Comparison of ENCODE assay signal across 26 mouse cellular contexts in genomic region chr16:94301194-94301593, GRCm38 (mm10). TPM values are rescaled to one million over a fixed set of nuclear protein-coding genes. Genes with fewer than 3 reads are reported as not detected.
DNase-seq lines count a peak whose midpoint lies in the region; ATAC-seq and TF ChIP-seq lines count a peak whose summit lies in the region.
"Had no signal": no experiment of that assay in that cellular context is flagged by ENCODE, and none has a peak within 500 bp of the region (broad histone marks: within the 10 kb centered on the region; RNA-seq: fewer than 3 reads in every experiment).

No protein-coding gene starts in this region.

- no peaks in the 10 kb centered on the region; the same call in 1 of the 2 replicates for H3K4me1 ChIP-seq in liver, embryonic 16.5 days (ENCODE audit: control insufficient read depth, low read depth, low read length)
- H3K4me1 ChIP-seq in liver, embryonic 11.5 days (replicated peaks; ENCODE audit: control insufficient read depth, insufficient read depth, low read length) = peaks cover 5% of the 10 kb centered on the region
- H3K4me1 ChIP-seq in midbrain, embryonic 11.5 days (ENCODE audit: control insufficient read depth, insufficient read depth, low read length) = peaks cover 7% of the 10 kb centered on the region
- H3K4me1 ChIP-seq in midbrain, embryonic 14.5 days (ENCODE audit: control insufficient read depth, insufficient read depth, low read length) = peaks cover 13% of the 10 kb centered on the region

- no peaks in the 10 kb centered on the region for H3K9me3 ChIP-seq in liver, embryonic 16.5 days (replicated peaks; ENCODE audit: control insufficient read depth, low read length)
- H3K9me3 ChIP-seq in liver, embryonic 11.5 days (ENCODE audit: control insufficient read depth, low read length) = no peaks in the 10 kb centered on the region
- peaks cover 4% of the 10 kb centered on the region; the same call in 1 of the 2 replicates for H3K9me3 ChIP-seq in midbrain, embryonic 11.5 days (ENCODE audit: control insufficient read depth, low read length)
- H3K9me3 ChIP-seq in midbrain, embryonic 14.5 days (ENCODE audit: control insufficient read depth, low read length) = no peaks in the 10 kb centered on the region
- H3K9me3 ChIP-seq: embryonic facial prominence, embryonic 15.5 days; forebrain, embryonic 15.5 days had no signal

- no peak overlapping the region for H3K4me3 ChIP-seq in gastrocnemius, adult 2 months
- H3K4me3 ChIP-seq in liver, embryonic 16.5 days (ENCODE audit: low read depth, low read length) = no peak overlapping the region
- no peak overlapping the region for H3K4me3 ChIP-seq in liver, embryonic 11.5 days (ENCODE audit: low read depth, low read length)
- no peak overlapping the region for H3K4me3 ChIP-seq in midbrain, embryonic 11.5 days (ENCODE audit: low read depth, low read length)
- no peak overlapping the region for H3K4me3 ChIP-seq in midbrain, embryonic 14.5 days (replicated peaks; ENCODE audit: low read depth, low read length)
- H3K4me3 ChIP-seq: embryonic facial prominence, embryonic 13.5 days; embryonic facial prominence, embryonic 15.5 days; erythroblast, embryonic 14.5 days; forebrain, embryonic 13.5 days; forebrain, embryonic 15.5 days had no signal

- no peaks in the 10 kb centered on the region for H3K36me3 ChIP-seq in liver, embryonic 16.5 days (ENCODE audit: control insufficient read depth, insufficient read depth)
- H3K36me3 ChIP-seq in liver, embryonic 11.5 days (ENCODE audit: control insufficient read depth, insufficient read depth, low read length) = no peaks in the 10 kb centered on the region
- H3K36me3 ChIP-seq in midbrain, embryonic 11.5 days (ENCODE audit: control insufficient read depth, insufficient read depth, low read length) = no peaks in the 10 kb centered on the region
- no peaks in the 10 kb centered on the region for H3K36me3 ChIP-seq in midbrain, embryonic 14.5 days (ENCODE audit: control insufficient read depth, insufficient read depth, low read length)
- H3K36me3 ChIP-seq: embryonic facial prominence, embryonic 13.5 days; embryonic facial prominence, embryonic 15.5 days; forebrain, embryonic 15.5 days; G1E had no signal

- 54% methylated on average over 4 of the region's 4 CpGs for WGBS in liver, embryonic 16.5 days (ENCODE audit: insufficient replicate concordance)
- 79% methylated on average over 4 of the region's 4 CpGs for WGBS in liver, embryonic 11.5 days
- WGBS in midbrain, embryonic 11.5 days = 93% methylated on average over 4 of the region's 4 CpGs
- WGBS in midbrain, embryonic 14.5 days = 95% methylated on average over 4 of the region's 4 CpGs

- no peak overlapping the region for H3K9ac ChIP-seq in liver, embryonic 16.5 days (ENCODE audit: low read depth, low read length)
- H3K9ac ChIP-seq in liver, embryonic 11.5 days (ENCODE audit: low read depth, low read length) = no peak overlapping the region
- no peak overlapping the region for H3K9ac ChIP-seq in midbrain, embryonic 11.5 days (ENCODE audit: low read length)
- H3K9ac ChIP-seq in midbrain, embryonic 14.5 days (replicated peaks; ENCODE audit: low read length) = no peak overlapping the region
- H3K9ac ChIP-seq: embryonic facial prominence, embryonic 13.5 days; embryonic facial prominence, embryonic 15.5 days; forebrain, embryonic 13.5 days; forebrain, embryonic 15.5 days had no signal

- no peak overlapping the region for H3K4me2 ChIP-seq in liver, embryonic 16.5 days (ENCODE audit: low read depth, low read length)
- no peak overlapping the region for H3K4me2 ChIP-seq in liver, embryonic 11.5 days
- H3K4me2 ChIP-seq in midbrain, embryonic 11.5 days = no peak overlapping the region
- no peak overlapping the region for H3K4me2 ChIP-seq in midbrain, embryonic 14.5 days (ENCODE audit: low read length)
- H3K4me2 ChIP-seq: embryonic facial prominence, embryonic 13.5 days; embryonic facial prominence, embryonic 15.5 days; forebrain, embryonic 13.5 days; forebrain, embryonic 15.5 days had no signal

- peak overlapping the region; percentile 92; the same call in 1 of the 2 replicates for H3K27ac ChIP-seq in gastrocnemius, adult 2 months
- no peak overlapping the region for H3K27ac ChIP-seq in liver, embryonic 16.5 days (ENCODE audit: low read length)
- H3K27ac ChIP-seq in liver, embryonic 11.5 days (ENCODE audit: low read depth, low read length) = no peak overlapping the region
- H3K27ac ChIP-seq in midbrain, embryonic 11.5 days (ENCODE audit: low read depth, low read length) = no peak overlapping the region
- H3K27ac ChIP-seq in midbrain, embryonic 14.5 days (replicated peaks; ENCODE audit: low read depth, low read length) = no peak overlapping the region
- H3K27ac ChIP-seq: embryonic facial prominence, embryonic 13.5 days; embryonic facial prominence, embryonic 15.5 days; forebrain, embryonic 13.5 days; forebrain, embryonic 15.5 days had no signal

- peaks cover 16% of the 10 kb centered on the region for H3K27me3 ChIP-seq in liver, embryonic 16.5 days (ENCODE audit: control insufficient read depth, insufficient read depth, low read depth, low read length)
- peaks cover 11% of the 10 kb centered on the region for H3K27me3 ChIP-seq in liver, embryonic 11.5 days (replicated peaks; ENCODE audit: control insufficient read depth, insufficient read depth, low read length)
- H3K27me3 ChIP-seq in midbrain, embryonic 11.5 days (ENCODE audit: control insufficient read depth, insufficient read depth, low read length) = peaks cover 5% of the 10 kb centered on the region; the same call in 1 of the 2 replicates
- no peaks in the 10 kb centered on the region for H3K27me3 ChIP-seq in midbrain, embryonic 14.5 days (ENCODE audit: control insufficient read depth, insufficient read depth, low read length)
- H3K27me3 ChIP-seq: CH12.LX; embryonic facial prominence, embryonic 15.5 days; forebrain, embryonic 15.5 days; Patski had no signal

- intact Hi-C loops in gastrocnemius, adult 2 months (cut with DNase I) = loop anchor here (2.0 kb wide), 1 partner anchor 34 kb away; no protein-coding TSS in a partner anchor

- no peak for TF ChIP-seq CTCF in gastrocnemius, adult 2 months (IDR thresholded peaks at IDR 0.05)

- no peak for DNase-seq in gastrocnemius, adult 2 months
- DNase-seq in gastrocnemius, adult 18-20 months (ENCODE audit: low spot score) = no peak
- DNase-seq in liver, embryonic 11.5 days (ENCODE audit: low spot score) = no peak
- peak; percentile 44 for DNase-seq in midbrain, embryonic 11.5 days (ENCODE audit: low spot score, missing footprints)
- no peak for DNase-seq in midbrain, embryonic 14.5 days
- no peak for DNase-seq in urinary bladder, postnatal 36 days (ENCODE audit: low spot score in 2 of 2)
- DNase-seq: adrenal gland, adult 2 months; adrenal gland, postnatal 10 days; adrenal gland, postnatal 25 days; B cell, adult 2 months; cerebellum, adult 11 months; cerebellum, adult 8-10 months; cerebellum, adult 9-11 months; embryo, embryonic 11 days had no signal

- peak; percentile 39; the same call in 1 of the 2 replicates for ATAC-seq in liver, embryonic 16.5 days (ENCODE audit: low read depth)
- ATAC-seq in liver, embryonic 11.5 days (replicated peaks; ENCODE audit: low FRiP score) = no peak
- no peak for ATAC-seq in midbrain, embryonic 11.5 days (ENCODE audit: low FRiP score)
- no peak for ATAC-seq in midbrain, embryonic 14.5 days (ENCODE audit: low FRiP score, low TSS enrichment)
- ATAC-seq: activated CD4-positive, CD25-positive, alpha-beta regulatory T cell, adult 4 months; CD4-positive, CD25-positive, alpha-beta regulatory T cell, adult 4 months; forebrain, embryonic 13.5 days; forebrain, embryonic 15.5 days; Patski had no signal

RNA-seq across cellular contexts. Expression of gene Hlcs, which starts 12.2 kb away (rescaled TPM):
- total RNA-seq in gastrocnemius, adult 2 months (2021) = 10 to 100 TPM in 1 of 2 experiments, 1 to 10 TPM in 1; 7.5 to 10.3 TPM
- total RNA-seq in gastrocnemius, adult 18-20 months (2021) = 10 to 100 TPM in 1 of 2 experiments, 1 to 10 TPM in 1; 9.8 to 10.8 TPM
- polyA plus RNA-seq in liver, embryonic 16.5 days (2015; fragmentation: Nextera tagmentation; extraction: Ambion mirVana) = 2.2 and 2.3 TPM in 2 replicates
- 7.1 and 7.4 TPM in 2 replicates for polyA plus RNA-seq in liver, embryonic 11.5 days (2014; fragmentation: Nextera tagmentation; extraction: Ambion mirVana)
- 8.0 and 8.1 TPM in 2 replicates for polyA plus RNA-seq in midbrain, embryonic 11.5 days (2014; fragmentation: Nextera tagmentation; extraction: Ambion mirVana)
- polyA plus RNA-seq in midbrain, embryonic 14.5 days (2014; fragmentation: Nextera tagmentation; extraction: Ambion mirVana) = 6.6 and 7.2 TPM in 2 replicates

RNA-seq across cellular contexts. Expression of gene Ripply3, which starts 27.0 kb away (rescaled TPM):
- total RNA-seq in gastrocnemius, adult 2 months (2021) = 1 to 10 TPM in 1 of 2 experiments, under 1 TPM in 1; 0.59 to 1.0 TPM
- total RNA-seq in gastrocnemius, adult 18-20 months (2021) = 1 to 10 TPM in 1 of 2 experiments, under 1 TPM in 1; 0.43 to 1.4 TPM
- polyA plus RNA-seq in liver, embryonic 16.5 days (2015; fragmentation: Nextera tagmentation; extraction: Ambion mirVana) = 1.7 and 1.9 TPM in 2 replicates
- polyA plus RNA-seq in liver, embryonic 11.5 days (2014; fragmentation: Nextera tagmentation; extraction: Ambion mirVana) = 4.7 and 5.2 TPM in 2 replicates
- 5.3 and 6.0 TPM in 2 replicates for polyA plus RNA-seq in midbrain, embryonic 11.5 days (2014; fragmentation: Nextera tagmentation; extraction: Ambion mirVana)
- polyA plus RNA-seq in midbrain, embryonic 14.5 days (2014; fragmentation: Nextera tagmentation; extraction: Ambion mirVana) = 0.70 and 1.2 TPM in 2 replicates
- total RNA-seq: common myeloid progenitor, adult 5-6 weeks had no signal
- polyA plus RNA-seq: erythroblast, embryonic 14.5 days; G1E; Patski had no signal
